Mouse (Mus musculus): ENCODE results near the gene Glt1d1. TPM values are rescaled to one million over a fixed set of nuclear protein-coding genes. Genes with fewer than 3 reads are reported as not detected.

The Glt1d1 gene
- polyA plus RNA-seq, 1 experiment from 2014 or later = 0.04 TPM

GRCm38 (mm10) chr5:127638177-127638576, 6.1 kb downstream of the Glt1d1 start:
- Histone ChIP-seq H3K27me3 (ENCODE audit: control insufficient read depth, insufficient read depth, low read length) (peaks cover 6% of the 10 kb centered on the region), H3K4me1 (ENCODE audit: control insufficient read depth, insufficient read depth, low read length) (no peaks in the 10 kb centered on the region), H3K9me3 (replicated peaks; ENCODE audit: control insufficient read depth, low read length) (peaks cover 3% of the 10 kb centered on the region; the same call in 1 of the 2 replicates), H3K4me2 (no peak overlapping the region), H3K36me3 (ENCODE audit: control insufficient read depth, insufficient read depth, low read length) (no peaks in the 10 kb centered on the region), H3K27ac (ENCODE audit: low read depth, low read length) (no peak overlapping the region), H3K4me3 (ENCODE audit: low read depth, low read length) (no peak overlapping the region), H3K9ac (ENCODE audit: low read depth, low read length) (no peak overlapping the region)
- ATAC-seq (replicated peaks; ENCODE audit: insufficient number of reproducible peaks, low FRiP score, low TSS enrichment) = no peak
- WGBS (ENCODE audit: insufficient replicate concordance) = 81% methylated on average over 2 of the region's 2 CpGs

GRCm38 (mm10) chr5:127639067-127639605, 7.1 kb downstream of the Glt1d1 start:
- ATAC-seq (replicated peaks; ENCODE audit: insufficient number of reproducible peaks, low FRiP score, low TSS enrichment) = no peak
- WGBS (ENCODE audit: insufficient replicate concordance) = 66% methylated on average over 6 of the region's 6 CpGs
- no peak overlapping the region for H3K4me3 ChIP-seq (ENCODE audit: low read depth, low read length)

GRCm38 (mm10) chr5:127639635-127640034, 7.6 kb downstream of the Glt1d1 start:
- no peak for ATAC-seq (replicated peaks; ENCODE audit: insufficient number of reproducible peaks, low FRiP score, low TSS enrichment)
- Histone ChIP-seq H3K4me2 (no peak overlapping the region), H3K4me3 (ENCODE audit: low read depth, low read length) (no peak overlapping the region), H3K27me3 (ENCODE audit: control insufficient read depth, insufficient read depth, low read length) (no peaks in the 10 kb centered on the region), H3K9ac (ENCODE audit: low read depth, low read length) (no peak overlapping the region), H3K4me1 (ENCODE audit: control insufficient read depth, insufficient read depth, low read length) (no peaks in the 10 kb centered on the region), H3K27ac (ENCODE audit: low read depth, low read length) (no peak overlapping the region), H3K9me3 (replicated peaks; ENCODE audit: control insufficient read depth, low read length) (peaks cover 3% of the 10 kb centered on the region; the same call in 1 of the 2 replicates), H3K36me3 (ENCODE audit: control insufficient read depth, insufficient read depth, low read length) (no peaks in the 10 kb centered on the region)
- 86% methylated on average over 13 of the region's 13 CpGs for whole genome bisulfite sequencing (ENCODE audit: insufficient replicate concordance)

More at GRCm38 (mm10) chr5:127639067-127639605, 7.1 kb downstream of the Glt1d1 start:
- peaks cover 3% of the 10 kb centered on the region; the same call in 1 of the 2 replicates for H3K9me3 ChIP-seq (replicated peaks; ENCODE audit: control insufficient read depth, low read length)
- no peaks in the 10 kb centered on the region for H3K27me3 ChIP-seq (ENCODE audit: control insufficient read depth, insufficient read depth, low read length)
- no peaks in the 10 kb centered on the region for H3K36me3 ChIP-seq (ENCODE audit: control insufficient read depth, insufficient read depth, low read length)
- no peak overlapping the region for H3K9ac ChIP-seq (ENCODE audit: low read depth, low read length)
- no peak overlapping the region for H3K27ac ChIP-seq (ENCODE audit: low read depth, low read length)
- H3K4me1 ChIP-seq (ENCODE audit: control insufficient read depth, insufficient read depth, low read length) = no peaks in the 10 kb centered on the region
- H3K4me2 ChIP-seq = no peak overlapping the region

GRCm38 (mm10) chr5:127640359-127640758, 8.3 kb downstream of the Glt1d1 start:
- H3K27me3 ChIP-seq (ENCODE audit: control insufficient read depth, insufficient read depth, low read length) = no peaks in the 10 kb centered on the region
- H3K9me3 ChIP-seq (replicated peaks; ENCODE audit: control insufficient read depth, low read length) = peaks cover 3% of the 10 kb centered on the region; the same call in 1 of the 2 replicates
- H3K4me1 ChIP-seq (ENCODE audit: control insufficient read depth, insufficient read depth, low read length) = no peaks in the 10 kb centered on the region
- H3K36me3 ChIP-seq (ENCODE audit: control insufficient read depth, insufficient read depth, low read length) = no peaks in the 10 kb centered on the region
- no peak for ATAC-seq (replicated peaks; ENCODE audit: insufficient number of reproducible peaks, low FRiP score, low TSS enrichment)
- WGBS (ENCODE audit: insufficient replicate concordance) = 83% methylated on average over 3 of the region's 3 CpGs
- H3K4me2 ChIP-seq = no peak overlapping the region
- H3K4me3 ChIP-seq (ENCODE audit: low read depth, low read length) = no peak overlapping the region
- H3K27ac ChIP-seq (ENCODE audit: low read depth, low read length) = no peak overlapping the region
- H3K9ac ChIP-seq (ENCODE audit: low read depth, low read length) = no peak overlapping the region

- Histone ChIP-seq H3K36me3 (ENCODE audit: control insufficient read depth, insufficient read depth, low read length) (no peaks in the 10 kb centered on the region), H3K4me3 (ENCODE audit: low read depth, low read length) (no peak overlapping the region), H3K4me2 (no peak overlapping the region), H3K4me1 (ENCODE audit: control insufficient read depth, insufficient read depth, low read length) (no peaks in the 10 kb centered on the region), H3K27me3 (ENCODE audit: control insufficient read depth, insufficient read depth, low read length) (no peaks in the 10 kb centered on the region), H3K9me3 (replicated peaks; ENCODE audit: control insufficient read depth, low read length) (peaks cover 3% of the 10 kb centered on the region; the same call in 1 of the 2 replicates), H3K9ac (ENCODE audit: low read depth, low read length) (no peak overlapping the region), H3K27ac (ENCODE audit: low read depth, low read length) (no peak overlapping the region)
- WGBS (ENCODE audit: insufficient replicate concordance) = 91% methylated on average over 15 of the region's 15 CpGs
- ATAC-seq (replicated peaks; ENCODE audit: insufficient number of reproducible peaks, low FRiP score, low TSS enrichment) = no peak
These were observed 9.3 kb downstream of the Glt1d1 start for GRCm38 (mm10) chr5:127641185-127641958.

- peaks cover under 1% of the 10 kb centered on the region for H3K9me3 ChIP-seq (replicated peaks; ENCODE audit: control insufficient read depth, low read length)
- H3K27me3 ChIP-seq (ENCODE audit: control insufficient read depth, insufficient read depth, low read length) = no peaks in the 10 kb centered on the region
- no peak overlapping the region for H3K27ac ChIP-seq (ENCODE audit: low read depth, low read length)
- no peaks in the 10 kb centered on the region for H3K4me1 ChIP-seq (ENCODE audit: control insufficient read depth, insufficient read depth, low read length)
- no peak overlapping the region for H3K9ac ChIP-seq (ENCODE audit: low read depth, low read length)
- WGBS (ENCODE audit: insufficient replicate concordance) = 71% methylated on average over 6 of the region's 6 CpGs
- no peaks in the 10 kb centered on the region for H3K36me3 ChIP-seq (ENCODE audit: control insufficient read depth, insufficient read depth, low read length)
- no peak for ATAC-seq (replicated peaks; ENCODE audit: insufficient number of reproducible peaks, low FRiP score, low TSS enrichment)
- H3K4me2 ChIP-seq = no peak overlapping the region
- no peak overlapping the region for H3K4me3 ChIP-seq (ENCODE audit: low read depth, low read length)
These were observed 16.0 kb downstream of the Glt1d1 start for GRCm38 (mm10) chr5:127648046-127648445.

GRCm38 (mm10) chr5:127649077-127649476, 17.0 kb downstream of the Glt1d1 start:
- no peak for ATAC-seq (replicated peaks; ENCODE audit: insufficient number of reproducible peaks, low FRiP score, low TSS enrichment)
- H3K27me3 ChIP-seq (ENCODE audit: control insufficient read depth, insufficient read depth, low read length) = no peaks in the 10 kb centered on the region
- peaks cover 2% of the 10 kb centered on the region for H3K9me3 ChIP-seq (replicated peaks; ENCODE audit: control insufficient read depth, low read length)
- no peak overlapping the region for H3K9ac ChIP-seq (ENCODE audit: low read depth, low read length)
- H3K36me3 ChIP-seq (ENCODE audit: control insufficient read depth, insufficient read depth, low read length) = no peaks in the 10 kb centered on the region
- no peak overlapping the region for H3K4me3 ChIP-seq (ENCODE audit: low read depth, low read length)
- no peak overlapping the region for H3K4me2 ChIP-seq
- no peak overlapping the region for H3K27ac ChIP-seq (ENCODE audit: low read depth, low read length)
- H3K4me1 ChIP-seq (ENCODE audit: control insufficient read depth, insufficient read depth, low read length) = no peaks in the 10 kb centered on the region

- Histone ChIP-seq H3K4me3 (ENCODE audit: low read depth, low read length) (no peak overlapping the region), H3K36me3 (ENCODE audit: control insufficient read depth, insufficient read depth, low read length) (no peaks in the 10 kb centered on the region), H3K27me3 (ENCODE audit: control insufficient read depth, insufficient read depth, low read length) (no peaks in the 10 kb centered on the region), H3K9me3 (replicated peaks; ENCODE audit: control insufficient read depth, low read length) (no peaks in the 10 kb centered on the region; the same call in 1 of the 2 replicates), H3K27ac (ENCODE audit: low read depth, low read length) (no peak overlapping the region), H3K4me1 (ENCODE audit: control insufficient read depth, insufficient read depth, low read length) (no peaks in the 10 kb centered on the region), H3K4me2 (no peak overlapping the region), H3K9ac (ENCODE audit: low read depth, low read length) (no peak overlapping the region)
- 75% methylated on average over 2 of the region's 2 CpGs for WGBS (ENCODE audit: insufficient replicate concordance)
- ATAC-seq (replicated peaks; ENCODE audit: insufficient number of reproducible peaks, low FRiP score, low TSS enrichment) = no peak
These were observed 26.2 kb downstream of the Glt1d1 start for GRCm38 (mm10) chr5:127658257-127658656.

- Histone ChIP-seq H3K4me3 (ENCODE audit: low read depth, low read length) (no peak overlapping the region), H3K27ac (ENCODE audit: low read depth, low read length) (no peak overlapping the region), H3K36me3 (ENCODE audit: control insufficient read depth, insufficient read depth, low read length) (no peaks in the 10 kb centered on the region), H3K27me3 (ENCODE audit: control insufficient read depth, insufficient read depth, low read length) (no peaks in the 10 kb centered on the region), H3K9ac (ENCODE audit: low read depth, low read length) (no peak overlapping the region), H3K9me3 (replicated peaks; ENCODE audit: control insufficient read depth, low read length) (no peaks in the 10 kb centered on the region), H3K4me1 (ENCODE audit: control insufficient read depth, insufficient read depth, low read length) (no peaks in the 10 kb centered on the region), H3K4me2 (no peak overlapping the region)
- ATAC-seq (replicated peaks; ENCODE audit: insufficient number of reproducible peaks, low FRiP score, low TSS enrichment) = no peak
- WGBS (ENCODE audit: insufficient replicate concordance) = 80% methylated on average over 3 of the region's 3 CpGs
These were observed 27.2 kb downstream of the Glt1d1 start for GRCm38 (mm10) chr5:127659312-127659711.

Measured in heart, embryonic 11.5 days (tissue).